Mouse (Mus musculus): ENCODE measurements around the gene Micall1. TPM values are rescaled to one million over a fixed set of nuclear protein-coding genes. Genes with fewer than 3 reads are reported as not detected.

The Micall1 gene
- polyA plus RNA-seq, 1 experiment from 2014 or later: 8.3 TPM

- H3K4me1 ChIP-seq (replicated peaks): peaks cover 20% of the 10 kb centered on the region
- no peak overlapping the region for H3K27ac ChIP-seq
- no peak overlapping the region for H3K4me2 ChIP-seq (replicated peaks)
- H3K9me3 ChIP-seq: no peaks in the 10 kb centered on the region
- no peaks in the 10 kb centered on the region for H3K27me3 ChIP-seq (replicated peaks)
- H3K9ac ChIP-seq: no peak overlapping the region
- ATAC-seq: no peak
- WGBS: 81% methylated on average over 4 of the region's 4 CpGs
- peaks cover 2% of the 10 kb centered on the region for H3K36me3 ChIP-seq
- no peak overlapping the region for H3K4me3 ChIP-seq (replicated peaks)
These were observed 9.2 kb upstream of the Micall1 start for GRCm38 (mm10) chr15:79099456-79099855.

- Histone ChIP-seq H3K9ac (no peak overlapping the region), H3K36me3 (no peaks in the 10 kb centered on the region; the same call in 1 of the 2 replicates), H3K4me3 (replicated peaks) (no peak overlapping the region), H3K27me3 (replicated peaks) (no peaks in the 10 kb centered on the region), H3K9me3 (no peaks in the 10 kb centered on the region), H3K4me2 (replicated peaks) (no peak overlapping the region), H3K4me1 (replicated peaks) (peaks cover 20% of the 10 kb centered on the region), H3K27ac (no peak overlapping the region)
- WGBS: 82% methylated on average over 4 of the region's 4 CpGs
- no peak for ATAC-seq
These were observed 8.3 kb upstream of the Micall1 start for GRCm38 (mm10) chr15:79100391-79100790.

GRCm38 (mm10) chr15:79101531-79101930 is 7.2 kb upstream of the Micall1 start:
- no peak overlapping the region for H3K4me3 ChIP-seq (replicated peaks)
- H3K9me3 ChIP-seq: no peaks in the 10 kb centered on the region
- H3K27me3 ChIP-seq (replicated peaks): no peaks in the 10 kb centered on the region
- H3K4me1 ChIP-seq (replicated peaks): peaks cover 16% of the 10 kb centered on the region
- ATAC-seq: no peak
- H3K4me2 ChIP-seq (replicated peaks): no peak overlapping the region
- no peak overlapping the region for H3K27ac ChIP-seq
- H3K9ac ChIP-seq: no peak overlapping the region
- H3K36me3 ChIP-seq: no peaks in the 10 kb centered on the region

- H3K36me3 ChIP-seq: no peaks in the 10 kb centered on the region
- H3K27ac ChIP-seq: no peak overlapping the region
- peaks cover 8% of the 10 kb centered on the region for H3K4me1 ChIP-seq (replicated peaks)
- no peak for ATAC-seq
- no peak overlapping the region for H3K4me3 ChIP-seq (replicated peaks)
- no peak overlapping the region for H3K4me2 ChIP-seq (replicated peaks)
- WGBS: 74% methylated on average over 10 of the region's 10 CpGs
- H3K9ac ChIP-seq: no peak overlapping the region
- H3K27me3 ChIP-seq (replicated peaks): no peaks in the 10 kb centered on the region
- H3K9me3 ChIP-seq: no peaks in the 10 kb centered on the region
These were observed 5.4 kb upstream of the Micall1 start for GRCm38 (mm10) chr15:79103264-79103663.

GRCm38 (mm10) chr15:79105804-79106203 is 2.9 kb upstream of the Micall1 start:
- peaks cover 23% of the 10 kb centered on the region; the same call in 1 of the 2 replicates for H3K4me1 ChIP-seq (replicated peaks)
- no peak for ATAC-seq
- WGBS: 58% methylated on average over 2 of the region's 2 CpGs

GRCm38 (mm10) chr15:79107966-79108365 is 732 bp upstream of the Micall1 start:
- Histone ChIP-seq H3K4me2 (replicated peaks) (peak overlapping the region; percentile 94), H3K27ac (peak overlapping the region; percentile 84), H3K9ac (0 out of 2 replicates have a peak overlapping the region, but pooled peaks have one; percentile 87), H3K4me1 (replicated peaks) (peaks cover 32% of the 10 kb centered on the region), H3K4me3 (replicated peaks) (peak overlapping the region; percentile 94; the same call in 1 of the 2 replicates), H3K9me3 (no peaks in the 10 kb centered on the region), H3K36me3 (0 out of 2 replicates have a peak, but pooled peaks cover 3% of the 10 kb centered on the region), H3K27me3 (replicated peaks) (no peaks in the 10 kb centered on the region)
- 15% methylated on average over 7 of the region's 7 CpGs for WGBS
- ATAC-seq: no peak

More at GRCm38 (mm10) chr15:79105804-79106203, 2.9 kb upstream of the Micall1 start:
- no peak overlapping the region for H3K27ac ChIP-seq
- no peaks in the 10 kb centered on the region for H3K9me3 ChIP-seq
- no peaks in the 10 kb centered on the region for H3K27me3 ChIP-seq (replicated peaks)
- no peak overlapping the region for H3K4me2 ChIP-seq (replicated peaks)
- H3K4me3 ChIP-seq (replicated peaks): no peak overlapping the region
- no peaks in the 10 kb centered on the region for H3K36me3 ChIP-seq
- H3K9ac ChIP-seq: no peak overlapping the region

GRCm38 (mm10) chr15:79109321-79109934 is 730 bp downstream of the Micall1 start:
- Histone ChIP-seq H3K4me3 (replicated peaks) (peak overlapping the region; percentile 94), H3K4me1 (replicated peaks) (peaks cover 32% of the 10 kb centered on the region), H3K9me3 (no peaks in the 10 kb centered on the region), H3K27ac (peak overlapping the region; percentile 84), H3K27me3 (replicated peaks) (no peaks in the 10 kb centered on the region), H3K9ac (peak overlapping the region; percentile 87), H3K4me2 (replicated peaks) (peak overlapping the region; percentile 94), H3K36me3 (0 out of 2 replicates have a peak, but pooled peaks cover 6% of the 10 kb centered on the region)
- WGBS: under 1% methylated on average over 46 of the region's 46 CpGs
- peak; percentile 69 for ATAC-seq

- H3K27ac ChIP-seq: 0 out of 2 replicates have a peak overlapping the region, but pooled peaks have one; percentile 29
- 24% methylated on average over 9 of the region's 9 CpGs for WGBS
These were observed 1.3 kb downstream of the Micall1 start for GRCm38 (mm10) chr15:79110031-79110430.

GRCm38 (mm10) chr15:79110528-79110927 is 1.8 kb downstream of the Micall1 start:
- no peaks in the 10 kb centered on the region for H3K27me3 ChIP-seq (replicated peaks)
- H3K36me3 ChIP-seq: 0 out of 2 replicates have a peak, but pooled peaks cover 6% of the 10 kb centered on the region
- H3K27ac ChIP-seq: peak overlapping the region; percentile 29; the same call in 1 of the 2 replicates
- no peak overlapping the region for H3K9ac ChIP-seq
- peak overlapping the region; percentile 94 for H3K4me2 ChIP-seq (replicated peaks)
- peak overlapping the region; percentile 94 for H3K4me3 ChIP-seq (replicated peaks)
- no peaks in the 10 kb centered on the region for H3K9me3 ChIP-seq
- peaks cover 32% of the 10 kb centered on the region for H3K4me1 ChIP-seq (replicated peaks)
- no peak for ATAC-seq
- 63% methylated on average over 2 of the region's 2 CpGs for WGBS

More at GRCm38 (mm10) chr15:79110031-79110430, 1.3 kb downstream of the Micall1 start:
- peak overlapping the region; percentile 94 for H3K4me3 ChIP-seq (replicated peaks)
- H3K4me1 ChIP-seq (replicated peaks): peaks cover 32% of the 10 kb centered on the region
- no peak for ATAC-seq
- peak overlapping the region; percentile 94 for H3K4me2 ChIP-seq (replicated peaks)
- H3K27me3 ChIP-seq (replicated peaks): no peaks in the 10 kb centered on the region
- peak overlapping the region; percentile 87; the same call in 1 of the 2 replicates for H3K9ac ChIP-seq
- H3K36me3 ChIP-seq: 0 out of 2 replicates have a peak, but pooled peaks cover 6% of the 10 kb centered on the region
- H3K9me3 ChIP-seq: no peaks in the 10 kb centered on the region

GRCm38 (mm10) chr15:79111774-79112173 is 3.1 kb downstream of the Micall1 start:
- no peak for ATAC-seq
- no peak overlapping the region for H3K9ac ChIP-seq

GRCm38 (mm10) chr15:79115276-79115675 is 6.6 kb downstream of the Micall1 start:
- no peak for ATAC-seq
- 57% methylated on average over 5 of the region's 5 CpGs for WGBS
- no peak overlapping the region for H3K4me3 ChIP-seq (replicated peaks)
- H3K9ac ChIP-seq: no peak overlapping the region
- H3K4me2 ChIP-seq (replicated peaks): no peak overlapping the region
- H3K4me1 ChIP-seq (replicated peaks): peaks cover 14% of the 10 kb centered on the region
- no peaks in the 10 kb centered on the region for H3K27me3 ChIP-seq (replicated peaks)
- H3K9me3 ChIP-seq: no peaks in the 10 kb centered on the region
- H3K27ac ChIP-seq: no peak overlapping the region
- peaks cover 11% of the 10 kb centered on the region; the same call in 1 of the 2 replicates for H3K36me3 ChIP-seq

More at GRCm38 (mm10) chr15:79111774-79112173, 3.1 kb downstream of the Micall1 start:
- Histone ChIP-seq H3K9me3 (no peaks in the 10 kb centered on the region), H3K27me3 (replicated peaks) (no peaks in the 10 kb centered on the region), H3K27ac (0 out of 2 replicates have a peak overlapping the region, but pooled peaks have one; percentile 30), H3K4me3 (replicated peaks) (no peak overlapping the region), H3K4me1 (replicated peaks) (peaks cover 32% of the 10 kb centered on the region), H3K4me2 (replicated peaks) (peak overlapping the region; percentile 94; the same call in 1 of the 2 replicates), H3K36me3 (0 out of 2 replicates have a peak, but pooled peaks cover 6% of the 10 kb centered on the region)
- WGBS: 58% methylated on average over 4 of the region's 4 CpGs

- H3K27ac ChIP-seq: no peak overlapping the region
- no peak for ATAC-seq
- no peak overlapping the region for H3K4me3 ChIP-seq (replicated peaks)
- H3K4me2 ChIP-seq (replicated peaks): no peak overlapping the region
- H3K9me3 ChIP-seq: no peaks in the 10 kb centered on the region
- H3K9ac ChIP-seq: no peak overlapping the region
- 82% methylated on average over 9 of the region's 9 CpGs for WGBS
- no peaks in the 10 kb centered on the region for H3K4me1 ChIP-seq (replicated peaks)
- no peaks in the 10 kb centered on the region for H3K27me3 ChIP-seq (replicated peaks)
- peaks cover 12% of the 10 kb centered on the region; the same call in 1 of the 2 replicates for H3K36me3 ChIP-seq
These were observed 10.8 kb downstream of the Micall1 start for GRCm38 (mm10) chr15:79119491-79119890.
